Mouse (Mus musculus) urinary bladder, postnatal 25 days (tissue): Measurements from ENCODE around the gene Magel2.

Experiments
- DNase-seq: peaks from one replicate; pipeline ENCODE4 v3.0.0; 2022; ENCODE audit warnings: low spot score

The Magel2 gene

DNA sequence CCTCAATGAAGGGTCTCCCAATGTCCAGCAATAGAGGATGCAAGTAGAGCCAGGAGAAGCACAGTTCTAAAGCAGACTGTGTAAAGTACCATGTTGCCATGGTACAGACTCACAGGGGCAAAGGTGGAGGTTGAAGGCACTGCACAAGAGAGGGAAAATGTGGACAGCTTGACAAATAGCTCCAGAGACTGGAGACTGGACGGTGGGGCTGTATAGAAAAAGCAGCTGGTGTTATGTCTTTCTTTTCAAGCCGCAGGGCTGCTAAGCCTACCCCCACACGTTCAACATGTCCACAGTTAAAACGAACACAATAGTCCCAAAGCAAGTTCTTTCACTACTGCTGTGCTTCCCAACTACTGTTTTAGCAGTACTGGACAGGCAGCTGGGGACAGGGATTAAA is 46.4 kb downstream of the Magel2 start:
- DNase-seq, result no peak

DNA sequence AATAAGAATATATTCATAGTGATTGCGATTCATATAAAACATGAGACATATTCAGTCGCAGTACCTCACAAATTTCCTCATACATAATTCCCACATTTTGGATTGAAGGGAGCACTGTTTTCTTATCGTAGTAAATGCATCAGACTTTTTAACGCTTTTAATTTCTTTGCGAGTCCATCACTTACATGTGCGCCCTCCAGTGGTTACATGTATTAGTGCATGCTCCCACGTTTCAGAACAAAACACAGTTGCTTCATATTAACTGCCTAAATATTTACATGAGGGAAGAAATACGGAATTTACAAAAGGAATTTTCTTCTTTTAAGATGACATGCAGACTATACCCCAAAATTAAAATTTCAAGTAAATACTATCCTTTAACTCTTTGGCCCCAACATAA is 51.5 kb downstream of the Magel2 start:
- DNase-seq, result no peak
